Mouse (Mus musculus): ENCODE measurements around the gene E4f1.

- TF ChIP-seq CTCF (IDR thresholded peaks at IDR 0.05; ENCODE audit: low read depth): peak; percentile 40
- TF ChIP-seq EP300 (IDR thresholded peaks at IDR 0.05; ENCODE audit: low read depth): no peak
These were observed 6.6 kb downstream of the E4f1 start for GRCm38 (mm10) chr17:24463374-24464133.

All from liver, embryonic 14.5 days (tissue).